Mouse (Mus musculus) frontal cortex, adult 2 months (tissue): ENCODE measurements at regions not wholly inside any gene's neighbourhood (a gene's known extent, or its start where the extent isn't known, plus 50 kb on each side); places are given as distances from the start of the nearest gene placed in this dataset.

Experiments
- DNase-seq, 2 experiments: peaks; one replicate each; pipeline ENCODE4 v3.0.0; 2022; ENCODE audit warnings: low spot score in 1 of 2; ENCODE audit errors: extremely low spot score in 1 of 2

- no peak for DNase-seq
Observed at GRCm38 (mm10) chrX:82528640-82529351, 419.9 kb upstream of the Dmd start.

- DNase-seq, result no peak
Observed at GRCm38 (mm10) chrX:82571616-82572015, 377.1 kb upstream of the Dmd start.

- peak; percentile 1 to 42 for DNase-seq
Observed at GRCm38 (mm10) chrX:82613361-82613760, 335.3 kb upstream of the Dmd start.

- DNase-seq, result no peak
Observed at GRCm38 (mm10) chrX:82650359-82650758, 298.3 kb upstream of the Dmd start.
